Mouse (Mus musculus) CD4-positive, CD25-positive, alpha-beta regulatory T cell, adult 4 months (primary cell): Measurements from ENCODE around the gene Cfap36. TPM values are rescaled to one million over a fixed set of nuclear protein-coding genes. Genes with fewer than 3 reads are reported as not detected.

ENCODE experiments used
- ATAC-seq: one replicate; pipeline ENCODE4 v1.8.0; 2017
- polyA plus RNA-seq, 2 experiments: library from polyadenylated mRNA; unstranded; fragments of 100-300 nt; shearing (Covaris generic); gene quantifications; one replicate each; pipeline ENCODE4 v1.2.1; 2017

The Cfap36 gene
- polyA plus RNA-seq = 10 to 100 TPM; 20.7 to 25.7 TPM

DNA sequence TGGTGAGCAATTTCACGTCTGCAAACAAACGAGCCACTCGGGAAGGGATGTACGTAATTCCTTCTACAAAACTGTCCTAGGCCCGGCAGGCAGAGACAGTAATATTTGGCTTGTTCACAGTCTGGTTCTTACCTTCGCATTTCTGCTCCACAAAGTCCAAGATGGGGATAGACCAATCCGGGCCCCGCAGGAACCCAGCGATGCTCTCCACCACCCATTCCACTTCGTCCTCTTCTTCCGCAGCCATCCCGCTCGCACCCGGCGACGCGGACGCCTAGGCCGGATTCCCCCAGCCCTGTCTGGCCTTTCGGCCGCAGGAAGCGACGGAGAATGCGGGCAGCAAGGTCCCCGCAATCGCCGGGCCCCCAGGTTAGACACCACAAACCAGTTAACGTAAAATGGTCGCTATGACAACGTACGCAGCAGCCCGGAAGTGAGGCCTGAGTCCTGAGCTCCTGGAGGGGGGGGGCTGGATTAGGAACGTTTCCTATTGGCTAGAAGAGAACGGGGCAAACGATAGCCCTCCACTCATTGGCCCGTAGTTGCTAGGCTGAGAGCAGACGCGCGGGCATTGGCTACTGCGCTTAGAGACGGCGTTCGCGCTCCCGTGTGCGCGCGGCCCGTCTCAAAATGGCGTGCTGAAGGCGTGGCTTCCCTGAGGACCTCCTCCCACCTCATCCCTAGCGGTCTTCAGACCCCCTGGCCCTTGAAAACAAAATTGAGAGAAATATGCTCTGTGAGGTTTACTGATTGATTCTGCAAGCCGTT lies at the start of gene Cfap36:
Gene Cfap36, minus strand, starts transcription at position 527 of the 768 bp plus-strand sequence.
- peak; percentile 100 for ATAC-seq

- ATAC-seq = no peak
Measured at GRCm38 (mm10) chr11:29287305-29287704, 40.1 kb upstream of the Cfap36 start.

- no peak for ATAC-seq
Measured at GRCm38 (mm10) chr11:29286040-29286439, 38.8 kb upstream of the Cfap36 start.

DNA sequence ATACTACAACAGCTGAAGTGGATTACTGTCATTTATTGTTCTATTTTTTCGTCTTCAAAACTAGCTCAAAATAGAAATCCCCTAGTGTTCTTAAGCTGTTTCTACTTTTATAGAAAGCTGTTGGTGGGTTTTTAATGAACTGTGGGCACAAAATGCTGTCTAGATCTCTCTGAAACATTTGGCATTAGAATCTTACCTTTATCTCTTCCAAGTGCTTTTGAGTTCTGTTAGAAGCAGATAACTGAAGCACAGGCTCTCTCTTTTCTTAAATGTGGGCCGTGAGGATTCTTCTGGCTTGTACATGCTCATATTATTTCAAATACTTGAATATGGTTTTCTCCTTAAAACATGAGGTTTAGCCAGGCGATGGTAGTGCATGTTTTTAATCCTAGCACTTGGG lies 27.5 kb upstream of the Cfap36 start:
- ATAC-seq = no peak

- ATAC-seq = no peak
Measured at GRCm38 (mm10) chr11:29267824-29268223, 20.6 kb upstream of the Cfap36 start.

GRCm38 (mm10) chr11:29254643-29255042 lies 7.4 kb upstream of the Cfap36 start:
- no peak for ATAC-seq

DNA sequence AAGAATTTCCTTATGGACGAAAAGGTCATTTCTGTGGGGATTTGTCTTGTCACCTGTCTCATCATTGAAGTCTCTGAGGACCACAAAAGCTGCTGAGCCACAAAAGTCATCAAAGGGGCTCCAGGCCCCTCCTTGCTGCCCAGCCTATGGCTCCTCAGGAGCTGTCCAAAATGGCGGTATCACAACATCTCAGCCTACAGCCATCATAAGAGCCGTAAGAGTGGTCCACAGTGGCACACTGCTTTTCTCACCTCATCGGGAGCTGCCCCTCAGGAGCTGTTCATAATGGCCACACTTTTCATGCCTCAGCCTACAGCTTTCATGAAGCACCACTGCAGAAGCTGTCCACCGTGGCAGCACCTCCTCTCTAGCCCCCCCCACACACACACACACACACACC lies 1.2 kb upstream of the Cfap36 start:
- ATAC-seq = no peak

- ATAC-seq = no peak
Measured at GRCm38 (mm10) chr11:29247725-29248124, 516 bp upstream of the Cfap36 start.

DNA sequence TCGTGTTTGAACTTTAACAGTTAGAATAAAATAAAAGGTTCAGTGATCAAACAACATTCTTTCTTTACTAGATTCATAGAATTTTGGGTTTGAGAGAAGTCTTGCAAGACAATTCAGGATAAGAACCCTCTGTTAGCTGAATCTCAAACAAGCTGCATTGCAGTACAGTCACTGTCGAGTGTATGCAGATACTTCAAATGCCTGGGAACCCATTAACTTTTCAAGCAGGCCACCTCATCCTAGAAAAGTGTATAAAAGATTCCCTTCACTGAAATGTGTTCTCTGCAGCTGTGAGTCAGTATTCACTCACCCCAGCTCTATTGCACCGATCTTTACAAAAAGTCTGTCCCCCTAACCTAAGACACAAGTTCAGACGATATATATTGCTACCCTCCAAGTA lies 1.2 kb downstream of the Cfap36 start:
- ATAC-seq = no peak

GRCm38 (mm10) chr11:29241961-29242360 lies 5.2 kb downstream of the Cfap36 start:
- ATAC-seq = no peak

DNA sequence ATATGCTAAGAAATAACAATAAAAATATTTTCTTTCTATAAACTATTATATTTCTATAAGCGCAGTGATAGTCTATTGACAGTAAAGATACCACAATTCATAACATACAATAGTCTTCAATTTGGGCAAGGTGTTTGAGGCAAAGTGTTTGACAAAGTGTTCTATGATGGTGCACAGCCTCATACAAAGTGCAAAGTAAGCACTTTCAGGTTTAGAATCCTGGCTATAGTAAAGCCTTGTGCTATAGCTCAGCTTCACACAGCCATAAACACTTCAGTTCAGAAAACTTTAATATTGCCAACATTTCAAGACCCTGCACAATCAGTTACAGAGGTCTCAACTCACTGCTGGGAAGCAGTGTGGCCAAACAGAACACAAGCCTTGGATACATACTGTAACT lies 7.9 kb downstream of the Cfap36 start:
- ATAC-seq = no peak

DNA sequence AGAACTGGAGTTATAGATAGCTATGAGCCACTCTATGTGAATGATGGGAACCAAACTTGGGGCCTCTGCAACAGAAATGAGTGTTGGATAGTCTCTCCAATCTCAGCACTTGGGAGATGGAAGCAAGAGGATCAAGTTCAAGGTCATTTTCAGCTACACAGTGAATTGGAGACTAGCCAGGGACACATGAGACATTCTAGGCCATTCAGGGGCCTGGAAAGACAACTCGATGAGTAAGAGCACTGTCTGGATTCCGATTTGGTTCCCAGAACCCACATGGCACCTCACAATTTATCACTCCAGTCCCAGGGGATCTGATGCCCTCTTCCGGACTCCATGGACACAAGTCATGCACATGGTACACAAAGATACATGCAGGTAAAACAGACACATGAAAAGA lies 8.7 kb downstream of the Cfap36 start:
- no peak for ATAC-seq

- no peak for ATAC-seq
Measured at GRCm38 (mm10) chr11:29238047-29238446, 9.2 kb downstream of the Cfap36 start.

DNA sequence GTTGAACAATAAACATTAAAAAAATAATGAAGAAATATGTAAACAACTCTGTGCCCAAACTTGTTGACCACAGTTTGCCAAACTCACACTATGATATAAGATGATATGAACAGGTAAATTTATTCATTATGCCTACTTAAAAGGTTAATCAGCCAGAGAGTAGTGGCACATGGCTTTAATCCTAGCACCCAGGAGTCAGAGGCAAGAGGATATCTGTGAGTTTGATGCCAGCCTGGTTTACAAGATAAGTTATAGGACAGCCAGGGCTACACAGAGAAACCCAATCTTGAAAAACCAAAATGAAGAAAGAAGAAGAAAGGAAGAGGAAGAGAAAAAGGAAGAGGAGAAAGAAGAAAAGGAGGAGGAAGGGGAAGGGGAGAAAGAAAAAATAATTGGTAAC lies 9.8 kb downstream of the Cfap36 start:
- ATAC-seq = no peak

DNA sequence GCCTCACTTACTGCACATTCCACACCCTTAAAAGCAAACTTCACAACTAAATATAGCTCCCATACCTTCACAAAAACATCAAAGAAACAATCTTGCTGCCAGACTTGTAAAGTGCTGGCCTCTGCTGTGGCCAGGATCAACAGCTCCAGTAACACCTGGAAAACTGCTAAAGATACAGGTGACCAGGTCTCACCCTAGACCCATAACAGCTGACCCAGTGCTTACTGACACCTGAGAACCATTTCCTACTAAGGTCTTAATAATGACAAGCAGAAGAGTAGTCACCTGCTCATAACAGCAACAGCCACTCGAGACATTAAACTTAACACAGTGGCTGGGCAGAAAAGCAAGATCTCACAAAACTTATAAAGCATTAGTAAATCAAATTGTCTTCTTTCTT lies 13.6 kb downstream of the Cfap36 start:
- no peak for ATAC-seq

DNA sequence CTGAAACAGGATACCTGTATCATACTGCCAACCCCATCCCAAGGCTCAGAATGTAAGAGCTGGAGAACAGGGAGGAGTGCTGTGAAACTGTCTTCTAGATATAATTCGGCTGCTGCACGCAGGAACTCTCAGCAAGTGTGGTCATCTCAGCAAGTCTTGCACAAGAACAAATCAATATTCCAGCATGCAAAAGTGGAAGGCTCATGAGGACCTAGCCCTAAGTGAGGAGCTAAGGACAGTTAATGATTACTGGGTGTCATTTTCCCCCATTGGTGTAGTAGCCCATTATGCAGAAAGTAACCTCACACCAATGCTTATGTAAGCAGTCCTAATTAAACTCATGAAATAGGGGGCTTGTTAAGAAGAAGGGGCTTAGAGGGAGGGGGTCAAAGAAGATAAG lies 18.3 kb downstream of the Cfap36 start:
- no peak for ATAC-seq

DNA sequence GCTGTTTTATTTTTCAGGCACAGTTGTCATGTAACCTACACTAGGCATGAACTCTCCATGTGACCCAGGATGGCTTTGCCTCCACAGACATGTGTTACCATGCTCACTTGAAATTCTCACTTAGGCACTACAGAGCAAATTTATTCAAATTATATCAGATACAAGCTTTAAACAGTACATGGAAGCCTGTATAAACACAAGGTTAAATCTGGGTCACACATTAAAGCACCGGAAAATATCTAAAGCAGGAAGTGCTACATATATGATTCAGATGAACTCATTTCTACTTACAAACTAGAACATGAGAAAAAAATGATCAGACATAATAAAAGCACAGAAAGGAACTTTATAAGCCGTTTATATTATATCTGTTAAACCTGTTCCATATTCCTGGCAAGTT lies 22.5 kb downstream of the Cfap36 start:
- peak; percentile 67 for ATAC-seq

- ATAC-seq = no peak
Measured at GRCm38 (mm10) chr11:29222310-29222709, 24.9 kb downstream of the Cfap36 start.

- no peak for ATAC-seq
Measured at GRCm38 (mm10) chr11:29219055-29219454, 28.2 kb downstream of the Cfap36 start.

DNA sequence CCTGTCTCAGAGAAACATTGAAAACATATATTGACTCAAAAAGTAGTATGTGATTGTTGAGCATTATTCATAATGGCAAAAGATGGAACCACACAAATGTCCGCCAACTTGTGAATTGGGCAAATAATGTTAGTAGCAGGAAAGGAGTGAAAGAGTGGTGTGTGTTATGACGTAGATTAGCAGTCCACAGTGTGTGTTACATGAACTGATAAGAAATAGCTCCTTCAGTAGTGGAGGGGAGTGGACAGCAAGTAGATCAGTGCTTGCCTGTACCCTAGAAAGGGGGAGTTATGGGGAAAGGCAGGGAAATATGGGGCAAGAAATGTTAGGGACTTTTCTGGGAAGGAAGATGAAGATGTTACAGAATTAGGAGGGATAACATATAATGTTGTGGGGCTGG lies 31.0 kb downstream of the Cfap36 start:
- no peak for ATAC-seq

GRCm38 (mm10) chr11:29209774-29210173 lies 37.4 kb downstream of the Cfap36 start:
- no peak for ATAC-seq

GRCm38 (mm10) chr11:29203653-29204052 lies 43.6 kb downstream of the Cfap36 start:
- ATAC-seq = no peak

DNA sequence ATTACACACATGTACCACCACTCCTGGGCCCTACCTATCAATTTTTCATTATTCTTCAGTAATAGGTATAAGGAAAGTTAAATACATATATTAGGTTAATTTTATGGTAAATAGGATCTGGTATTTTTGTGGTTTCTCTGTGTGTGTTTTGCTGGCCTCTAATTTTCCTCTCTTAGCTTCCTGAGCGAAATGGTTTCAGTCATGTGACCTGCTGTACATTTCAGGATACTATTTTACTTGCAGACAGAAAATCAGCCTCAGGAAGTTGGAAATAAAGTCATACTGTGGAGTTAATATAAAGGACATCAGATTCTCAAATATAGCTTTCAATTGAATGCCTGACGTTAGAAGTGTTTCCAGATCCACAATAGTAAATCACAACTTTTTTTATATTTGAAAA lies 58.2 kb downstream of the Cfap36 start:
- ATAC-seq = no peak

DNA sequence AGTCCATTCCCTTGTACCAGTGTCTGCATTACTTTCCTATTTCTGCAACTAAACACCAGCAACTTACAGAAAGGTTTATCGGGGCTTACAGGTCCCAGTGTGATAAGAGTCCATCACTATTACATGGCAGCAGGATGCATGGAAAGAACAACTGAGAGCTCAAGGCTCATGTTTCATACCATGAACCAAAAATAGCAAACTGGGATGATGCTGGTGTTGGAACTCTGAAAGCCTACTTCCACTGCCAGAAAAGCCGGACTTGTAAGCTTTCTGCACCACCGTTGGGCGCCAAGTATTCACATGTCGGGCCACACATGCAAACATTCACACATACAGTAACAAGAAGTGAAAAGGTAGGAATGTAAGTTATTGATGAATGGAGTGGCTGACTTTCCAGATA lies 65.5 kb downstream of the Cfap36 start:
- ATAC-seq = no peak

GRCm38 (mm10) chr11:29180657-29181056 lies 66.6 kb downstream of the Cfap36 start:
- ATAC-seq = no peak
